Mouse (Mus musculus) testis, postnatal 10 days (tissue): ENCODE results near the gene Nfatc2.

Source experiments
- DNase-seq: peaks from one replicate; pipeline ENCODE4 v3.0.0; 2021; ENCODE audit warnings: low spot score

Gene Nfatc2

DNA sequence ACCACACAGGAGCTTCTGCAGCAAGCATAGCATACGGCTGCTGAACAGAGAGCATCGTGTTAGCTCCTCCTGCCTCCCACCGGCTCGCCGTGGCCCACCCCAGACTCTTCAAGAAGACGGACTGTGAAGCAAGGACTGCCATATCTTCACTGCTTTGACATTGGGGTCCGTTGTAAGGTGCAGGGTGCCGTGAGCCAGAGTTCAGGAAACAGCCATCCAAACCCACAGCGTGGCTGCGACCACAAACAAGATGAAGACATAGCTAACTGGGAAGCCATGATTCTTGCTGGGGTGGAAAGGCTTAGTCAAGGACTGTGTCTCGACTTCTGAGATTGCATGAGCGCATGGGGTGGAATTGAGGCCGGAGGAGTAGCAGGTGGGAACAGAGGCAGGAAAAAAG lies 111.5 kb downstream of the Nfatc2 start:
- no peak for DNase-seq

DNA sequence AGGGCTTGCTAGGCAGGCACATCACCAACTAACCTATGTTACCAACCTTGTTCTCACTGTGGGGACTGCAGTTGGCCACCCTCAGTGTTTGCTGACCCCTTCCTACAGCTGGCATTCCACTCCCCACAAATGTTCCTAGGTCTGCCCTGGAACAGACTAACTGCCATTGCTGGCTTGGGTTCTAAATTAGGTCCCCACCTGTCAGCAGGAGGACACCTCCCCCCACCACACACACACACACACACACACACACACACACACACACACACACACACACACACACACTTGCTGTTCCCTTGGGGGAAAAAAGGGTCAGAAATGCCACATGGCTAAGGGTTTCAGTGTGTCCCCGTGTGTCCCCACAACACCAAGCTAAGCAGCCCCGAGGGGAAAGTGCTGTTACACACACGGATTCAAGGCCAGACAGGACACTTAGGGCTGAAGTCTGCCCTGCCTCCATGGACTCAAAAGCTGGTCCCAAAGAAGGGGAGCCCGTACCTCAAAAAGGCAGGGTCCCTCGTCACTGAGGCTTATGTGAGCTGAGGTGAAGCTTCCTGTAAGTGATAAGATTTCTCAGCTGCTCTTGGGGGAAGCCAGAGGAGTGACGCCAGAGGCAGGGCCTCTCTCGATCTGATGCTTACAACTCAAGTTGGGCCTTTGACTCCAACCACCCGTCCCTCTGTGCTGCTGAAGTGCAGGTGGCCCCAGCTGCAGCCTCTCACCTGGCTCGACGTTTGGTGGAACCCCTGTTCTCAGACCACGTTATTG lies 113.1 kb downstream of the Nfatc2 start:
- no peak for DNase-seq

DNA sequence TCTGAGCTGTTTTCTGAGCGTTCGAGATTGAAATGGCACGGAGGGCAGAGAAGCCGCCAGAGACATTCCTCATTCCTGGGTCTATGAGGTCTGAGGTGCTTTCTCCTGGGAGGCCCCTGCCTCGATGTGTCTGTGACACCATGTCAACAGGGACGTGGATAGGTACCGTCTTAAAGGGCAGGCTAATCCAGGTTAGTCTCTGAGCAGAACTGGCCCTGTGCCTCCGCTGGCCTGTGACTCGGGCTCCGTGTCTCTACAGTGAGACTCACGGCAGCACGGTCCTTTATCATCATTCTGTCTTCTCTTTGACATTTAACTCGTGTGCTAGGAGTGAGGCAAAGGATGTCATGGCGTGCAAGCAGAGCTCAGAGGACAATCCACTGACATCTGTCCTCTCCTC lies 120.3 kb downstream of the Nfatc2 start:
- DNase-seq: no peak

DNA sequence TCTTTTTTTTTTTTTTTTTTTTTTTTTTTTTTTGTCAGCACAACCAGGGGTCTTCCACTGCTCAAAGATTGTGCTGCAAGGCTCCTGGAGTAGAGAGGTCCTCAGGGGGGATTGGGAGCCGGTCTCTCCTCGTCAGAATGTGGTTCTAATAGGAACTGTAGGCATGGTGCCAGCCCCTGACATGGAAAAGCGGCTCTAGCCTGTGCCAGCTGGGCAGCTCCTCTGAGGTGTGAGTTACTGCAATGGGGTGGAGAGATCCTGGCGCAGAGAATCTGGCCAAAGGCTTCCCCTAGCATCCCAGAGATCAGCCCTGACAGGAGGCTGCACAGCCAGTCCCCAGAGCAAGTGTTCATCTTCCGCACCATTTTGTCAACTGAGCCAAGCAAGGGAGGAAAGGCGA lies 120.8 kb downstream of the Nfatc2 start:
- DNase-seq: no peak

DNA sequence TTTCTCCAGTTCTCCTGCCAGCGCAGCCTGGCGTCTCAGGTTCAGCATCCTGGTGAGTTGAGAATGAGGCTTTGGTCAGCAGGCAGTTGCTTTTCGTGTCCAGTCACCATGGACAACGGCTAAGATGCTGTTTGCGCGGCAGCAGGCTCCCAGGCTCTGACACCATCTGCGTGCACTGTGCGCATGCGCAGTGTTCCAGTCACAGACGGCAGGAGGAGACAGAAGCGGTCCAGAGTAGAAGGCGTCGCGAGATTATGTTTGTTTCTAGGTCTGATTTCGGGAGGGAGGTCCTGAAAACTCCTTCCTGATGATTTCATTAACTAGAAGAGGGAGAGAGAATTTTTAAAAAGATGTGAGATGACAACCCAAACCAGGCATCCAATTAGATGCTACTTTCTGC lies 121.5 kb downstream of the Nfatc2 start:
- no peak for DNase-seq

DNA sequence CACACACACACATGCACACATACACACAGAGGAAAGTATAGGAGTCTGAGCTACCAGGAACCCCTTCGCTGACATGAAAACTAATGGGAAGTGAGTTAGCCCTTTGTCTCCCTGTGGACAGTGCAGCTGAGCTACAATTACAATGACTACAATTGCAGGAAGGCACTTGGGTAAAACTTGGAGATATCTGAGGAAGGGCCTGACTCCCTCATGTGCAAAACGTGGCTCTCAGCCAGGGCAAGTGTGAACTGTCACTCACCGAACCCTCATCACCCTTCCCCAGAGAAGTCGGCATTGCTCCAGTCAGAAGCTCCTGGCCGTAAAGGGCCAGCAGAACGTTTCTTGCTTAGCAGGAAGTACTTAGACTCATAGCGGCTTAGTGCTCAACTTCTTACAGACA lies 123.0 kb downstream of the Nfatc2 start:
- DNase-seq: no peak

DNA sequence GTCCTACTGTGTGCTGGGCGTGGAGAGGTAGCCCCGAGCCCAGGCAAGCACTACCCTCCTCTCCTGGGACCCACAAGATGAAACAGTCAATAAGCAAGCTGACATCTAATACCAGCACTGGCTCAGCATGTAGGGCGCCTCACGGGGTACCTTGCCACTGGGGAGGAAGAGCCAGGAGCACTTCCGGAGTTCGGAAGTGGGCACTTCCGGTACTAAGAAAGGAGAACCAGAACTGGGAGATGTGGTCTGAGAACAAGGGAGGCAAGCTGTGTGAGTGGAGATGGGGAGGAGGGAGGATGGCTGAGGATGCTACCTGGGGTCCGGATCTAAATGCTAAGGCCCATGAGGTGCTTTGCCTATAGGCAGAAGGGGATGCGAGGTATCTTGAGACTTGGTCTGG lies 128.0 kb downstream of the Nfatc2 start:
- no peak for DNase-seq

DNA sequence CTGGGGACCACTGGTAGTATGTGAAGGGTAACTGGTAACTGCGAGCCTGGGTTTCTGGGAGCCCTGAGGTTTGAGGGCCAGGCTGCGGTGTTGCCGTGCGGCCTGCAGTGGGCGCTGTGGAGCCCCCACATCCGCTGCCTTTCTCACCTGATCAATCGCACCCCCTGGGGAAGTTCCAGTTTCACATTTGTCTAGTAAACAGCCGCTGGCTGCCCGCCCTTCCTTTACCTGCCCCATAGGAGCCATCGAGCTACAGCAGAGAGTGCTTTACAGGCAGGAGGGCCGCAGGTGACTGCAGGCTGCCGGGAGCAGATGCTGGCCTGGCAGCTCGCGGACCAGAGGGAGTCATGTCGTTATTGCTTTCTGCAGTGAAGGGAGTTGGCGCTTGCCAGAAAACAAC lies 128.6 kb downstream of the Nfatc2 start:
- peak; percentile 77 for DNase-seq

DNA sequence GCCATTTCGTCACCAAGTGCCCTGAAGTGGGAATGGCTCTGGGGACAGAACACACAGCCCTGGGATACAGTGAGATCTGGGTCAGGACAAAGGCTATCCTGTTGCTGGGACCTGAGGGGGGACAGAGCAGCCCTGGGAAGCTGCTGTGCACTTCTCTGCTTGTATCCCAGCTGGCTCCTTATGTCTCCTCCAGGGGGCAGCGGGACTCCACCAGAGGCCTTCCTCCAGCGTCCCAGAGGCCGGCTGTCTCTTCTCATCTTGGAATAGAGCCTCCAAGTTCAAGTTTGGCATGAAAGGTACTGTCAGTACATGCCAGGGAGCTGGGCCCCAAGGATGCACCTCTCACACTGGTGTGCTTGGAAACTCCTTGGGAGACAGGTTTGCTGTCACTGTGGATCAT lies 132.4 kb downstream of the Nfatc2 start:
- peak; percentile 84 for DNase-seq

DNA sequence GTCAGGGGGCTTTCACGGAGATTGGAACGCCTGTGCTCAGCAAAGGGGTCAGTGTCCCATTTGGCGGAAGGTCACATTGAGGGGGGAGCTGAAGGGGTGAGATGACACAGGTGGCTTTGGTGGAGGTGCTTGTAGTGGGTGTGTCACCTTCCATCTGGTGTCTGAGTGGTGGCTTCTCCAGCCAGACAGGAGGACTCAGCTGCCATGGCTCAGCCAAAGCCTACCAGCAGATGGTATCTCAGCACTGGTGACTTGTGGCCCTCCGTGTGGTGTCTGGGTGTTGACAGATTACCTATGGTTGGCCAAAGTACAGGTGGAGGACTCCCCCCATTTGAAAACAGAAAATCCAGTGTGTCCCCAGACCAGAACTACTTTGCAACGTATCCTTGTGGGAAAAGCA lies 134.3 kb downstream of the Nfatc2 start:
- no peak for DNase-seq

DNA sequence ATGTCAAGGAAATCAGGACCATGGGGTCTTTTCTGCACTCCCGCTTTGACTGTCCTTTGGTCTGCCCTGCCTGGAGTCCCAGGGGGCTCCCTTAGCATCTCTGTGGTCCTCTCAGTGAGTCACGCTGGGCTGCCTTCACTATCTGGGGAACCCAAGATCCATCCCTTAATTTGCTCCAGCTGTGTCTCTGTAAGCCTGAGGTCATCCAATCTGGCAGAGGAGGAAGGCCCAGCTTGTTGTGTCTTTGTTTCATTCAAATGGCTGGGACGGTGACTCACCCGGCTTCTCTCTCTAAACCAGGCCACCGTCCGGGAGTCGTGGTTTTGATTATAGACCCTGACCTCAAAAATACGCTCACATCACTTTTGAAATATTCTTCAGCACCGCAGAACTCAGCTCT lies 135.4 kb downstream of the Nfatc2 start:
- no peak for DNase-seq

DNA sequence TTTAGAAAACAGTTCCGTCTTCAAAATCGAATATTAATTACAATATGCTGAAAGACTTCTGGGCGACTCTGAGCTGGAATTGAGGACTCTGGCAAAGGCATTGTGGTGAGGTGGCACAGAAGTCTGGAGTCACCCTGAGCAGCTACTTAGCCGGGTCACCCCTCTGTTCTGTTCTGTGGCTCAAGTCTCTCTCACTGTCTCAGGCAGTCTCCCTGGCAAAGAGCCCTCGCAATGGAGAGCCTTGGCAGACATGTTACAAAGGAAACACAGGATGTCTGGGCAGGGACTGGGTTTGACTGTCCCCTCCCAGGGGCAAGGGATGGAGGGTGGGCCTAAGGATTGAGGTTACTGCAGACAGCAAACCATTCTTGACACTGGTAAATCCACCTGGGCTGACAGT lies 135.8 kb downstream of the Nfatc2 start:
- no peak for DNase-seq

DNA sequence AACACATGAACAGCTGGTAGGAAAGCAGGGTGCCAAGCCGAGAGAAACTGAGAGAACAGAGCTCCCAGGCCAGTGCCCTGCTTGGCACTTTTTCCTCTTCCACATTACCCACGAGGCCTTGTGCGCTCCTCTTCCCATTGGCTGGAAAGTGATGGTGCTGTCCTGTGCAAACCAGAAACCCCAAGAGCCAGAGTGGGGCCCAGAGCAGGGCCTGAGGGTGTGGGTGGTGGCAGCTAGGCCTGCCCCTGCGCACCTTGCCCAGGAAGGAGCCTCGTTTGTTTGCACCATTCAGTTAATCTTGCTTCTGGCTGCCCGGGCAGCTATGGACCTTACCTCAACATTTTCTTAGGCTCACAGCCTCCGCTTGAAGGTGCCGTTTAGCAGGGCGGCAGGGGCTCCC lies 139.6 kb downstream of the Nfatc2 start:
- no peak for DNase-seq

DNA sequence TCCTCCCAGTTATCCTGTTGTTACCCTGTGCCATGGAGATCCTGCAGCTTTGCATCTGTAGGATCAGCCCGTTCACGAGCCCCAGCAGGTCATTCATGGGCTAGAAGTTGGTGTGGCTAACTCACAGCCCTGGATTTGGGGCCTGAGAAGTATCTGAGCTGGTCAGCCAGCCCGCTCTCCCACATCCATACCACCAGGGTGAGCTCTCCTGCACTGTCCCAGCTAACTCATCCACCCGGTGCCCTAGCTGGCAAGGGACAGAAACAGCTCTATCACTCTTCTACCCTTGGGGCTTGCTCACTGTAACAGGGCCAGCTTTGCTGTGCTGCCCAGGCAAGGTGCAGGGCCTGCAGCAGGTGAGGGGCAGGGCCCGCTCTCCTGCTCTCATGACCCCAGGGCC lies 141.8 kb downstream of the Nfatc2 start:
- DNase-seq: no peak

DNA sequence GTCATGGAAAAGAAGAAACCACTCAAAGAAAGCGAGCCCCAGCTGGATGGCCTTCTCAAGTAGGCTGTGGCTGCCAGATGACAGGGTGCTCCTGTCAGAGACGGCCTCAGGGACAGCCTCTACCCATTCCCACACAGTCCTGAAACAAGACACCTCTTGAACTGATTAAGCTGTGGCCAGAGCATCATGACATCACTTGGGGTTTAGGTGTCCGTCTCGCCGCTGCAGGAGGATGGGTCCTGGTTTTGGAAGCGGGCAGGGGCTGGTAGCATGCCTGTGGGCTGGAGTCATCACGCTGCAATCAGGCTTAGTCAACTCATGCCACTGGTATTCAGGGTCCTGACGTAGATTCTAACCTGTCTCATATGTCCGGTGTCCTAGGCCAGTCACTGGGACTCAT lies 142.9 kb downstream of the Nfatc2 start:
- DNase-seq: no peak

DNA sequence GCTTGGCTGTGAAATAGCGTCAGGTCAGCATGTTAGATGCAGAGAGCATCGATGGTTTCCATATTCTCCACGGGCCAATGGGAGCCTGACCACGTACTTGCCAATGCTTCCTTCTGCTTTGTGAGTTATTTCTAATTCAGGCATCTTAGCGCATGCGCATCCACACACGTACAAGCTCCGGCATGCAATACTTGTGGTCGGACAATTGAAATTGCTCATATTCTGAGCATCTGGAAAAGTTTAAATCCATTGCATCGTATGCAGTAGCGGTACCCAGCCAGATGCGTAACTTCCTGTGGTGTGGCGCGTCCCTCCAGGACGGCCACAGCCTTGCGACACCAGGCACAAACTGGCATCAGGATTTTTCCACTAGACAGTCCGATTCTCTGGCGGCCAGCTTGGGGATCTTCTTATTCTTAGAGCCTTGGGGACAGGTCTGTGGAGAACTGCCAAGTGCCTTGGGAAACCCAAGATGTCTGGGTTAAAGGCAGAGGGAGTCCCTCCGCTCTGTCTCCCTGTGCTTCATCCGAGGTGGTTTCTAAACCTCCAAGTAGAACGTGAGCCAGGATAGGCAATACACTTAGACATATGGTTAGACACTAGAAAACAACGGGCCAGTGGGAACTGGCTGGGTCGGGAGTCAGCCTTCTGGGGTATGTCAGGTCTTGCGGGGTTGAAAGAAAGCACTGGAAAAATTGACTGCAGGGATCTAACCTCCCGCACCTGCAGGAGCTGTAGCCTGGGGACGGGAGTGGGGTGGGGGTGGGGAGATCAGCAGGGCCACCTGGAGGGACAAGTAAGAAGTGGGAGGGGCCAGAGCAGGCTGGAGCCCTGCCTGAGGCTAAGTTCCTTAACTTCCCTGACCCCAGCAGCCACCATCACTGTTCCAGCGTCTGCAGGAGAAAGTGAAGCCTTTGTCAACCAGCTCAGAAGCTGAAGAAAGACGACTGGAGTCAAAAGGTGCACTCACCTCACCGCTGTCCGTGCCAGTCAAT lies 149.4 kb downstream of the Nfatc2 start:
- DNase-seq: no peak

DNA sequence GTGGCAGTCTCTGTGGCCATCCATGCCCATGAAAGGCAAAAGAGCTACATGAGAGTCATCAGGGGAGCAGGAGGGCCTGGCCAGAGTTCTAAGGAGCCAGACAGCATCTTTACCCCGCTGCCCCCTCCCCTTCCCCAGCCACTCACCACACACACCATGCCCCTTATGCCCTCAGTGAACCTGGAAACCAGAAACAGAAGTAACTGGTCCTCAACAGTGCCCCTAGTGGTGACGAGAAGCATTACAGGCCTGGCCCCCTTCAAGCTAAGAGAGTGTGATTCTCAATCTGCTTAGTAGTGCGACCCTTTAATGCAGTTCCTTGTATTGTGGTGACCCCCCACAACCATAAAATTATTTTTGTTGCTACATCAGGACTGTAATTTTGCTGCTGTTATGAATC lies 150.5 kb downstream of the Nfatc2 start:
- DNase-seq: peak; percentile 58

DNA sequence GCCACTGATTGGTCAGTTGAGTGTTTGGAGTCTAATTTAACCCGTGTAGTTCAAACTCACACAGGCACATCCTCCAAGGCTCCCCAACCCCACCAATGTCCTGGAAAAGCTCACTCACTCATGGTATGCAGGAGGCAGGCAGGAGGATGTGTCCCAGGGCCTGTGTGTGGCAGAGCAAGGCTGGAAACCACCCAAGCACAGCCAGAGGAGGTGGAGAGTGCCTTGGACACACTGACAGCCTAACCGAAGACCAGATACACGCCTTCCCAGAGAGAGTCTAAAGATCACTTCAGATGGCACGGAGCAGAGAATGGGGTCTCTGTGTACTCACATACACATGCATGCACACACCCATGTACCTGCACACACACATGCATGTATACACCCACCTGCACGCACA lies 153.4 kb downstream of the Nfatc2 start:
- no peak for DNase-seq

DNA sequence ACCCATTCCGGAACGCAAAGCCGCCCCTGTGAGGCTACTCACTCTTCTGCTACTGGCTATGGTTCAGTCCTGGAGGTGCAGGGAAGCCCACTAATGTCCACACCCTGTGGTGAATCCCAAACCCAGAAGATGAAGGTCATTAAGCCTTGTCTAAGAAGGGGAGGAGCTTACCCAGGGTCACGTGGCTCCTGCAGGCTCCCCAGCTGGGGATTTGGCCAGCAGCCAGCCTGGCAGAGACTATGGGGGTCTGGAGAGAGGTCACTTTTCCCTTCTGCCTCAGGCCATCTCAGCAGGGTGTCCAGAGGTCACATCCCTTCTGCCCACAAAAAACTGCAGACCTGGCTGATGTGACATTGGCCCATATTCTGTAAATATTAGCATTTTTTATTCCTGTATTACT lies 153.9 kb downstream of the Nfatc2 start:
- DNase-seq: peak; percentile 59

DNA sequence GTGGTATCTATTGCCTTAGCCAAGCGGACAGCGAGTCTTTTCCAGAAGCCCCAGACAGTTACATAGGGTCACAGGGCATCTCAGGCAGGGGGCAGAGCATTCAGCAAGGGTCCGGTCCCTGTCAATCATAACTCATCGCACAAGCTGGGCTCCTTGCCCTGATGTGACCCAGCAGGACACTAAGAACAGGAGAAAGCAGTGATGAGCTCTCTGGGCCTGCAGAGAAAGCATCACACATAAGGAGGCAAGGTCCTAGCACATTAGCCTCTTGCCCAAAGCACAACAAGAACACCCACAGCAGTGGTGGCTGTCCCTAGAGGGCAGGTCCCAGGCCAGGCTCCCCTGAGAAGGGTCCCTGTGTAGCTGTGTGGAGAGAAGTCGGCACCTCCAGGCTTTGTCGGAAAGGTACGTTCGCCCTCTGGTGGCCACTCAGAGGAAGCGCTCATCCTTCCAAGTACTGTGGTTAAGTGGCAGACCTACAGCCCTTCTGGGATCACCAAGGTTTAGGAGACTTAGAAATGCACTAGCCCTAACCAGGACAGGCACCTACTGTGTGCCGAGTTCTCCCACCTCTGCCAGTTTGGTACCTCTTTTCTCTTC lies 156.1 kb downstream of the Nfatc2 start:
- peak; percentile 83 for DNase-seq

DNA sequence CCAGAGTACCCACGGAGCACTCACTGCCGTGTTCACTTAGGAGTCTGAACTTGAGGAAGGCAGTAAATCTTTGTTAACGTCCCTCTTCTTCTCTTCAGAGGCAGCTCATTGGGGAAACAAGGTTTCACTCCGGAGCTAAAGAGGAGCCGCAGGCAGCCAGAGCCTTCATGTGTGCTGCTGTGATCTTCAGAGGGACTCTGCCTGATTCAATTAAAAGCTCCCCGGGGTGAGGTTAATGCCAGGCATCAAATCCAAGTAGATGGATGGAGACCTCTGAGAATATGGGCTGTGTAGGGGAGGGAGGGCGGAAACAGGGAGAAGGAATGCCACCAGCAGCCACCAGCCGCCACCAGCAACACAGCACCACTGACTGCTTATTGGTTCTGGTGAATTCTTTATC lies 157.3 kb downstream of the Nfatc2 start:
- no peak for DNase-seq

DNA sequence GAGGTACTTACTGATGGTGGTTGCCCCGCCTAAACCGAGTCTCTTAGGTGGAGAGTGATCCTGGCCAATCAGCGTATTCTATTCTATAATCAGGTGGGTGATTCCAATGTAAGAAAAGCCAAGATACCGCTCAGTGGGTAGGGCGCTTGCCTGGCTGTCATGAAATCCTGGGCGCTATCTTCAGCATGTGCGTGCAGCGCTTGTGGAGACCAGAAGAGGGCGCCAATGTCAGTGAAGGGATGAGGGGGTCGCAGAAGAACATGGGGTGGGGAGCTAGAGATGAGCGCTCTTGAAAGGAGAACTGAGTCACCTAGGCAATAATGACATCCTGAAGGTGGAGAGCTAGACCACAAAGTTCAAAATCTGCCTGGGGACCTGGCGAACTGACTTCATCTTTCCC lies 160.0 kb downstream of the Nfatc2 start:
- no peak for DNase-seq

DNA sequence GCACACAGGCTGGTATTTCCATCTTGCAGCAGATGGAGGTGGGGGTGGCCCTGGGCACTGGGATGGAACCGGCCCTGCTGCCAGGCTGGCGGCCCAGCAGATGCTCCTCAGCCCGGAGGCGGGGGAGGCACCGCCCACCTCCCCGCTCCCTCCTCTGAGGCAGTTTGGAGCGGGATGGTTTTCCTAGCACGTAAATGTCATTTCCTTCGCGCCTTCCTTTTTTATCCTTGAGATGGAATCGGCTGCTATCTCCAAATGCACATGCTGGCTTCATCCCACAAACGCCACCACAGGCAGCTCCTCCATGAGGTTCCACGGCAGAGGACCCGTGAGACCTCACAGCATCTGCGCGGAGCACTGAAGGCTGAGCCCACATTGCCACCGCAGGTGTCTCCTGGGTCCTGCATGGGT lies 160.5 kb downstream of the Nfatc2 start:
- no peak for DNase-seq
